Mouse (Mus musculus): ENCODE results near the gene Slc7a6. TPM values are rescaled to one million over a fixed set of nuclear protein-coding genes. Genes with fewer than 3 reads are reported as not detected.

Slc7a6 gene
- polyA plus RNA-seq (2015; fragmentation: Nextera tagmentation; extraction: Ambion mirVana), result 9.0 and 13.3 TPM in 2 replicates

GRCm38 (mm10) chr8:106168356-106169016 lies at the start of gene Slc7a6:
Gene Slc7a6, plus strand, starts transcription at chr8:106168857.

GRCm38 (mm10) chr8:106136156-106137130 lies 32.2 kb upstream of the Slc7a6 start, which contains the start of gene Esrp2:
Gene Esrp2, minus strand, starts transcription at chr8:106136974.

GRCm38 (mm10) chr8:106149801-106150652 lies 18.6 kb upstream of the Slc7a6 start, which contains the start of gene Pla2g15:
Gene Pla2g15, plus strand, starts transcription at chr8:106150399.

GRCm38 (mm10) chr8:106210821-106211345 lies 42.2 kb downstream of the Slc7a6 start, which contains the start of the genes Slc7a6os and Prmt7:
Gene Slc7a6os, minus strand, starts transcription at chr8:106210935.
Gene Prmt7, plus strand, starts transcription at chr8:106210936.

Other genes with a start within 250 kb of the Slc7a6 start
- 0.32 TPM in 1 of 2 replicates, not detected in the other for gene Ctrl, start 235.0 kb upstream of the Slc7a6 start, polyA plus RNA-seq (2015; fragmentation: Nextera tagmentation; extraction: Ambion mirVana)
- 36.6 and 38.1 TPM in 2 replicates for gene Psmb10, start 230.4 kb upstream of the Slc7a6 start, polyA plus RNA-seq (2015; fragmentation: Nextera tagmentation; extraction: Ambion mirVana)
- 0.49 and 0.66 TPM in 2 replicates for gene Lcat, start 225.5 kb upstream of the Slc7a6 start, polyA plus RNA-seq (2015; fragmentation: Nextera tagmentation; extraction: Ambion mirVana)
- gene Slc12a4, start 202.8 kb upstream of the Slc7a6 start, polyA plus RNA-seq (2015; fragmentation: Nextera tagmentation; extraction: Ambion mirVana), result 15.2 and 16.0 TPM in 2 replicates
- gene Dpep3, start 189.4 kb upstream of the Slc7a6 start, polyA plus RNA-seq (2015; fragmentation: Nextera tagmentation; extraction: Ambion mirVana), result not detected in 2 replicates
- gene Dus2, start 177.5 kb upstream of the Slc7a6 start, polyA plus RNA-seq (2015; fragmentation: Nextera tagmentation; extraction: Ambion mirVana), result 15.0 and 15.5 TPM in 2 replicates
- not detected in 2 replicates for gene Dpep2nb, start 162.9 kb upstream of the Slc7a6 start, polyA plus RNA-seq (2015; fragmentation: Nextera tagmentation; extraction: Ambion mirVana)
- gene Ddx28, start 157.0 kb upstream of the Slc7a6 start, polyA plus RNA-seq (2015; fragmentation: Nextera tagmentation; extraction: Ambion mirVana), result 11.5 and 14.0 TPM in 2 replicates
- 2.9 and 3.2 TPM in 2 replicates for gene Nfatc3, start 110.0 kb upstream of the Slc7a6 start, polyA plus RNA-seq (2015; fragmentation: Nextera tagmentation; extraction: Ambion mirVana)
- 0.23 and 1.7 TPM in 2 replicates for gene Esrp2, start 31.9 kb upstream of the Slc7a6 start, polyA plus RNA-seq (2015; fragmentation: Nextera tagmentation; extraction: Ambion mirVana)
- gene Pla2g15, start 18.5 kb upstream of the Slc7a6 start, polyA plus RNA-seq (2015; fragmentation: Nextera tagmentation; extraction: Ambion mirVana), result 5.5 and 8.9 TPM in 2 replicates
- 13.8 and 16.6 TPM in 2 replicates for gene Slc7a6os, start 42.1 kb downstream of the Slc7a6 start, polyA plus RNA-seq (2015; fragmentation: Nextera tagmentation; extraction: Ambion mirVana)
- 24.2 and 25.2 TPM in 2 replicates for gene Prmt7, start 42.1 kb downstream of the Slc7a6 start, polyA plus RNA-seq (2015; fragmentation: Nextera tagmentation; extraction: Ambion mirVana)
- gene Smpd3, start 169.1 kb downstream of the Slc7a6 start, polyA plus RNA-seq (2015; fragmentation: Nextera tagmentation; extraction: Ambion mirVana), result 0.69 and 1.7 TPM in 2 replicates
- 7.1 and 7.8 TPM in 2 replicates for gene Zfp90, start 246.5 kb downstream of the Slc7a6 start, polyA plus RNA-seq (2015; fragmentation: Nextera tagmentation; extraction: Ambion mirVana)